ENCODE assay signal across 12 mouse cellular contexts in genomic region chr1:173429995-173430699, GRCm38 (mm10).
DNase-seq lines count a peak whose midpoint lies in the region; TF ChIP-seq lines count a peak whose summit lies in the region.
"Had no signal": no experiment of that assay in that cellular context is flagged by ENCODE, and none has a peak within 500 bp of the region (broad histone marks: within the 10 kb centered on the region; RNA-seq: fewer than 3 reads in every experiment).

No protein-coding gene starts in this region.

- peaks cover 6% of the 10 kb centered on the region for H3K4me1 ChIP-seq in thymus, adult 2 months (replicated peaks; ENCODE audit: control insufficient read depth, insufficient read depth, low read length)
- H3K4me1 ChIP-seq in MEL (ENCODE audit: control insufficient read depth in 1 of 2, insufficient read depth in 2 of 2, low read length in 2 of 2): no peaks in the 10 kb centered on the region

- H3K79me2 ChIP-seq in MEL (ENCODE audit: control insufficient read depth, insufficient read depth, low read length, poor library complexity): no peaks in the 10 kb centered on the region
- H3K79me2 ChIP-seq in macrophage (ENCODE audit: inconsistent target): peaks cover 100% of the 10 kb centered on the region

- intact Hi-C loops in left cerebral cortex, postnatal 4 days (cut with DNase I): no loop called here
- intact Hi-C loops in heart, postnatal 14 days (cut with DNase I): no loop called here

- TF ChIP-seq EP300 in MEL (IDR thresholded peaks at IDR 0.05; ENCODE audit: low read depth in 1 of 2, low read length in 2 of 2): no peak

- TF ChIP-seq RAD21 in MEL (IDR thresholded peaks at IDR 0.05; ENCODE audit: low read depth, low read length): peak; percentile 15

- no peak for TF ChIP-seq POLR2A in thymus, adult 2 months (IDR thresholded peaks at IDR 0.05; ENCODE audit: control insufficient read depth, extremely low read depth, insufficient read depth, low read length, poor library complexity)
- TF ChIP-seq POLR2A in MEL (IDR thresholded peaks at IDR 0.05; ENCODE audit: control insufficient read depth in 1 of 2, insufficient read depth in 1 of 2, low read depth in 1 of 2, low read length in 2 of 2, poor library complexity in 1 of 2): no peak

- H3K36me3 ChIP-seq in thymus, adult 2 months (ENCODE audit: control insufficient read depth, insufficient read depth, low read length): no peaks in the 10 kb centered on the region
- H3K36me3 ChIP-seq in MEL (ENCODE audit: control insufficient read depth in 1 of 2, insufficient read depth in 2 of 2, low read length in 2 of 2): no peaks in the 10 kb centered on the region
- no peaks in the 10 kb centered on the region for H3K36me3 ChIP-seq in macrophage (ENCODE audit: inconsistent target)

- H3K9ac ChIP-seq in MEL (ENCODE audit: control insufficient read depth, low read depth, low read length, poor library complexity, severe bottlenecking): no peak overlapping the region

- H3K4me3 ChIP-seq in thymus, adult 2 months (ENCODE audit: control insufficient read depth, insufficient read depth, low read length): no peak overlapping the region
- H3K4me3 ChIP-seq in MEL (ENCODE audit: control insufficient read depth in 1 of 2, insufficient read depth in 1 of 2, low read depth in 2 of 2, low read length in 2 of 2) (no peak overlapping the region), macrophage (ENCODE audit: inconsistent target) (no peak overlapping the region)
- H3K4me3 ChIP-seq: gastrocnemius, adult 2 months had no signal

- DNase-seq in thymus, adult 2 months: peak; percentile 39
- DNase-seq in thymus, adult 18-20 months: no peak
- DNase-seq in MEL (ENCODE audit: low read depth, low spot score): no peak
- peak; percentile 12 for DNase-seq in thymus, postnatal 25 days
- DNase-seq in left cerebral cortex, postnatal 4 days: no peak
- DNase-seq in heart, postnatal 14 days: no peak
- no peak for DNase-seq in cerebellum, postnatal 36 days
- DNase-seq: adrenal gland, postnatal 25 days; cerebellum, adult 9-11 months; gastrocnemius, adult 2 months; lung, adult 18-20 months had no signal

- TF ChIP-seq CTCF in thymus, adult 2 months (IDR thresholded peaks at IDR 0.05; ENCODE audit: borderline replicate concordance, control insufficient read depth, extremely low read depth, insufficient read depth, low read length, poor library complexity): no peak
- TF ChIP-seq CTCF in MEL (IDR thresholded peaks at IDR 0.05 in 2 of 3, conservative IDR thresholded peaks at IDR 0.05 in 1 of 3; ENCODE audit: control insufficient read depth in 1 of 3, insufficient read depth in 1 of 3, low read depth in 2 of 3, low read length in 3 of 3, poor library complexity in 1 of 3, severe bottlenecking in 1 of 3): peak in 2 of 3 experiments; percentile 28 to 37; a peak in 3 of 6 replicates

- no peaks in the 10 kb centered on the region for H3K27me3 ChIP-seq in thymus, adult 2 months (ENCODE audit: control insufficient read depth, insufficient read depth, low read length)
- H3K27me3 ChIP-seq in MEL (ENCODE audit: control insufficient read depth in 1 of 2, insufficient read depth in 2 of 2, low read length in 2 of 2): no peaks in the 10 kb centered on the region

- H3K9me3 ChIP-seq in MEL (replicated peaks; ENCODE audit: insufficient read depth, low read length): no peaks in the 10 kb centered on the region

- 88% methylated on average over 5 of the region's 5 CpGs for WGBS in thymus, adult 2 months
- 60% methylated on average over 5 of the region's 5 CpGs for WGBS in macrophage (ENCODE audit: missing documents)

- H3K27ac ChIP-seq in thymus, adult 2 months (ENCODE audit: control insufficient read depth, insufficient read depth, low read length): no peak overlapping the region
- H3K27ac ChIP-seq in MEL (ENCODE audit: control insufficient read depth, low read depth, low read length): no peak overlapping the region
- peak overlapping the region; percentile 21 for H3K27ac ChIP-seq in macrophage
- H3K27ac ChIP-seq: gastrocnemius, adult 2 months had no signal

TF ChIP-seq in MEL, 35 proteins besides CTCF, POLR2A, EP300 and RAD21:
- TF ChIP-seq SMC3 (IDR thresholded peaks at IDR 0.05; ENCODE audit: low read depth, low read length) (peak; percentile 30), TAL1 (IDR thresholded peaks at IDR 0.05; ENCODE audit: low read length) (no peak)

Comparison
In these comparisons a context has a peak if more than half of its experiments do, and no peak if none do; other contexts are left out.
1. DNase-seq: peak in thymus, adult 2 months (single experiment) and thymus, postnatal 25 days (single experiment); none in thymus, adult 18-20 months (0 of 2), MEL (single experiment), left cerebral cortex, postnatal 4 days (single experiment), heart, postnatal 14 days (0 of 2) and cerebellum, postnatal 36 days (0 of 2).